Mouse (Mus musculus) thymus, postnatal 10 days (tissue): ENCODE measurements around the gene Ginm1.
"Not testable (repeated sequence)": the region's sequence is repeated elsewhere in the genome, so short reads cannot be mapped to it uniquely, and the experiment has no call there.

ENCODE experiments used
- DNase-seq, 2 experiments: peaks; one replicate each; pipeline ENCODE4 v3.0.0; 2021; ENCODE audit warnings: low spot score in 2 of 2

Ginm1 gene

GRCm38 (mm10) chr10:7809937-7810336 is 17.3 kb upstream of the Ginm1 start:
- DNase-seq = peak in 1 of 2 experiments; percentile 69

- DNase-seq = no peak
Measured at GRCm38 (mm10) chr10:7802519-7803140, 10.0 kb upstream of the Ginm1 start.

DNA sequence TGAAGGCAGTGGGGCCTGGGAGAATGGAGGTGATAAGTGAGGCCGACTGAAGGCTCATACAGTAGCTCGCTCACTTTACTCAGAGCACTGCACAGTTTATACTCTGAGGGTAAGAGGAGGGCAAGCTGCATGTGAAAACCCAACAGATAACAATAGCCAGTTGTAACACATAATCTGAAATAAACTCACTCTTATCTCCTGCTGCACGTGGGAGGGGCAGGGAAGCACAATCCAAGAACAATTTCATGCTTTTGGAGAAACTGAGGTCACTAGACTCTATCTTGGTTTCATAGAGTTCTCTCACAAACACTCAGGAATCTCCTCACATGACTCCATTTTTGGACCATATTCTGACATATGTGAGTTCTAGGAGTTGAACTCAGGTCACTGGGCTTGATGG is 8.6 kb upstream of the Ginm1 start:
- no peak for DNase-seq

- DNase-seq = no peak
Measured at GRCm38 (mm10) chr10:7792254-7792750, 322 bp downstream of the Ginm1 start.

GRCm38 (mm10) chr10:7787319-7787718 is 5.3 kb downstream of the Ginm1 start:
- no peak for DNase-seq

DNA sequence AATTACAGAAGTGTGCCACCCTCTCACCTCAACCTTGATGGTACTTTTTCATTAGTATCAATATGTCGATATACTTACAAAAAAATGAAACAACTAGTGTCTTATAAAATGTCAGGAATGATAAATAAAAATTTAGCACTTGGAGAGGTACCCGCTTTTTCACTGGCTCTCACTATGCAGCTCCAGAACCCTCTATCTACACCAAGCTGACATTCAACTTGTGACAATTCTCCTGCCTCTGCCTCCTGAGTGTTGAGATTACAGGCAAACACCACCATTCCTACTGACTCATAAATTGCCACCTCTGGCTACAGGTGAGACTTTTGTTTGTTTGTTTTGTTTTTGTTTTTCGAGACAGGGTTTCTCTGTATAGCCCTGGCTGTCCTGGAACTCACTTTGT is 11.4 kb downstream of the Ginm1 start:
- DNase-seq = no peak

DNA sequence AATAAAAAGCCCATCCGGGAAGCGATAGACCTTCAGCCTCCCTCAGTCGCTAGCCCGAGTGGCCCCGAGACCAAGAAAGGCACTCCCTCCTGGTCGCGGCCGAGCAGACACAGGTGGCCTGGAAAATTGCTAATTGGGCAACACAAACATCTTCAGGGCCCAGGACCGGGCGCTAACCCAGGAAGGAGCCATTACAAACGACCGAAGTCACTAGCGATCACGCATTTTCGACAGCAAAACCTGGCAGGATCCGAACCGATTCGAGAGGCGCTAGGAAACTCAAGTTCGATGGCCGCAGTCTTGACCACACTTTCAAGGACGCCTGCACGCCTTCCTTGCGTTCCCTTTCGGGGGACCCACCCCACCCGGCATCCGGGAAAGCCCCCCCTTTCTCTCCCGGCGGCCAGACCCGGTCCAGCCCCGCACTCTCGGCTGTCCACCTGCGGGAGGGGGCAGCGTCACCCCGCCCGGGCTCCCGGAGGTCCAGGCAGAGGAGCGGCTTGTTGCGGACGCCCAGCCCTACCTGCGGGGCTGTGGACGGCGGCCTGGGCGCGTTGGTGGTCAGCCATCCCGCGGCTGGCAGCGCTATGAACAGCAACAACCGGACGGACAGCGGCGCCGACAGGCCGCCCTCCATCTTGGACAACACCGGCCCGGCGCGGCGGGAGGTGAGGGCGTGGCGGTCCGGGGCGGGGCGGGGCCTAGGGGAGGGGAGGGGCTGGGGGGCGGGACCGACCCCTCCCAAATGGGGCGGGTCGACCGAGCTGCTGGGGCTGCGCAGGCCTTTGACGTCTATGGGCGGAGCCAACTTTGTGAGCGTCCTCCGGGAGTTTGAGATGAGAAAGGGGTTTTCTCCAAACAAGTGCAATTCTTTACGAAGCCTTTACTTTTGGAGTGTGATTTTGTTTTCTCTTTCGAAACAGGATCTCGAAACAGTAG is 12.1 kb downstream of the Ginm1 start:
- DNase-seq = peak; percentile 82 to 89

DNA sequence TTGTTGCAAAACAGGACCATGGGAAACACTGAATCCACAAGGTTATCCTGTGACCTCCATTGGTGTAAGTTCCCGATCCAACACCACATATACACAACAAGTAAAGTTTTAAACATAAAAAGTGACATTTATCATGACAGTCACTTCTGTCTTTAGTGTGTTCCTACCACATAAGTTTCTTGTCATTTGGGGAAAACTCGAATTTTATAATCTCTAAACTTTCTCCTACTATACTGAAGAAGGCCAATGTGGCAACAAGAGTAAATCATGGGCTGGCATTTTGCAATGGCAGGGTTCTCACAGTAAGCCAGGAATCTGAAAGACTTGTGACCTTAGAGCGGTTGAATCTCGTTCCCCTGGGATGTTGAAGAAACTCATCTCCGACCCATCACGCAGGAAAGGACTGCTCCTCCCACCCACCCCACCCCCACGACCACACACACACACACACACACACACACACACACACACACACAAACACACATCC is 12.8 kb downstream of the Ginm1 start:
- DNase-seq = no peak

DNA sequence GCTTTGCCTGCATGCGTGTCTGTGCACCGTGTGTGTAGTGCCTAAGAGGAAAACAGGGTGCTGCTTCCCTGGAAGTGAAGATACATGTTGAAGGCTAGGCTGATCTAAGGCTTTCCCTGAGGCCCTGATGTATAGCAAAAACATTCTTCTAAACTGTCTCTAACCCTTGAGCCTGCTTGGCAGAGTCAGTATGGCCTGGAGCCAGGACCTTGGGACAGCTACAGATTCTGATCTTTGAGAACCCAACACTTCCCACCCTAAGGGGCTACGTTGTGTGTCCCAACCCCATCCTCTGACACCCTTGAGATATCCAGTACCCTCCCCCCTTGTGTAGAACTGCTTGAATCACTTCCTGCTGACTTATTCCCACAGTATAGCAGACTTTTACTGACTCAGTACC is 14.3 kb downstream of the Ginm1 start:
- DNase-seq = no peak

DNA sequence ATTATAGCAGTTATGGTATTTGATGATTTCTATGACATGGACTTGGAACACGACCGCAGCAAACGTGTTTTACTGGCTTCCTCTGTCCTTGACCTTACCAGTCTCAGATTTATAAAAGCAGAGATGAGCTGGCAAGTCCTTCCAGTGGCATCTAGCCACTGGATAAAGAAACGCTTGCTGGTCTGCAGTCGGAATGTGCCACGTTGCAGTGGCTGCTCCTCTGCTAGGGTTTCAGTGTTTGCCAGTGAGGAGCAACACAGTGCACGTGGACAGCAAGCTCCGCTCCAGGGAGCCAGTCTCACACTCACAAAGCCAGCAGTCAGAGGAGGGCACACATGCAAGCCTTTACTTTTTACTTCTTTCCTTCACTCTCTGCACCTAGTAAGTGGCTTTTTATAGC is 17.2 kb downstream of the Ginm1 start:
- no peak for DNase-seq

DNA sequence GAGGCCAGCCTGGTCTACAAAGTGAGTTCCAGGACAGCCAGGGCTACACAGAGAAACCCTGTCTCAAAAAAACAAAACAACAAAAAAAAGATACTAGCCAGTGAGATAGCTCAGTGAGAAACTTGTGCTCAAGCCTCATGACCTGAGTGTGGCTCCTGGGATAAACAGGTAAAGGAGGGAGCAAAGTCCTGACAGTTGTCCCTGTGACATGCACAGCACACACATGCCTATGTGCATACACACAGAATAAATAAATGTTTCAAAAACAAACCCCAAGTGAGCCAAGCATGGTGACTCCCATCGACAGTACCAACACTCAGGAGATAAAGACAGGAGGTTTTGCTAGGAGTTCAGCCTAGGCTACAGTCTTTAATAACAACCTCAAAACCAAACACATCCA is 19.9 kb downstream of the Ginm1 start:
- DNase-seq = no peak

DNA sequence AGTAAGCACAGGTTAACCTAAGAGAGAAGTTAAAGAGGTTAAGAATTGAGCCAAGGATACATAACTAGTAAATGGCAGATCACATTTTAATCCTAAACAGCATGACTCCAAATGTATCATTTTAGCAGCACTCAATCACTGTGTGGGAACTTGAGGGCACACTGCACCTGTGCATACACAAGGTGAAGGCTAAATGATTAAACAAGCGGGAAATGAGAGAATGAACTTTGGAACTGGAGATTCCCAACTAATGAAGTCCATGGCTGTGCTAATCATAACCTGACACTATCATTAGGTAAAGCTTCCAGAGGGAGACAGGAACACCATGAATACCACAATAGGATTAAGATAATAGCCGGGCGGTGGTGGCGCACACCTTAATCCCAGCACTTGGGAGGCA is 20.3 kb downstream of the Ginm1 start:
- DNase-seq = no peak

GRCm38 (mm10) chr10:7757544-7757943 is 35.1 kb downstream of the Ginm1 start:
- no peak for DNase-seq

DNA sequence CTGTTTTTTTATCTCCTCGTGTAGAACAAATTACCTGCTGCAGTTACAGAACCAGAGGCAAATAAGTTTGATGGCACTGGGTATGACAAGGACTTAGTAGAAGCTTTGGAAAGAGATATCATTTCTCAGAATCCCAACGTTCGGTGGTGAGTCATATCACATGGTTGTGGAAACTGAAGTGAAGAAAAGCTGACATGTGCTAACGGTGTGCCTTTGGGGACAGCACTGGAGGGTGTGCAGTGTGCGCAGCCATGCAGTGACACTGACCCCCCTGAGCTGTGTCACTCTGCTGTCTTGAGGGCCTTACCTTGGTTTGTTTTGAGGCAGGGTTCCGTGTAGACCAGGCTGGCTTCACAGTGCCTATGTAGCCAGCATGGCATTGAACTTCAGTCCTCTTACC is 43.9 kb downstream of the Ginm1 start:
- DNase-seq = no peak

- not testable (repeated sequence) for DNase-seq
Measured at GRCm38 (mm10) chr10:7745528-7745927, 47.1 kb downstream of the Ginm1 start.

GRCm38 (mm10) chr10:7737914-7738313 is 54.7 kb downstream of the Ginm1 start:
- no peak for DNase-seq

DNA sequence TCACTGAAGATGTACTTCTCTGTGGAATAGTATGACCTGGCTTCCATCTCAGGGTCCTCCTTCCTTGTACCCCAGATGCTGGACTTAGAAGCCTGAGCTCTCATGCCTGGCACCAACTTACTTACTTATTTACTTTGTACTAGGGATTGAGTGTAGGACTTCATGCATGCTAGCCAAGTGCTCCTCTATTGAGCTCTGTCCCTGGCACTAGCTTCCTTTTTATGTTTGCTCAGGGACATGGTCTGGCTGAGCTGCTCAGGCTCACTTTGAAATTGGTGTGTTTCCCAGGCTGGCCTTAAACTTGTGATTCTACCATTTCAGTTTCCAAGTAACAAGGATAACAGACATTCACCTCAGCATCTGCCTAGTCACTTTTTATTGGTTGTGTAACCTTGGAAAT is 55.5 kb downstream of the Ginm1 start:
- DNase-seq = no peak

DNA sequence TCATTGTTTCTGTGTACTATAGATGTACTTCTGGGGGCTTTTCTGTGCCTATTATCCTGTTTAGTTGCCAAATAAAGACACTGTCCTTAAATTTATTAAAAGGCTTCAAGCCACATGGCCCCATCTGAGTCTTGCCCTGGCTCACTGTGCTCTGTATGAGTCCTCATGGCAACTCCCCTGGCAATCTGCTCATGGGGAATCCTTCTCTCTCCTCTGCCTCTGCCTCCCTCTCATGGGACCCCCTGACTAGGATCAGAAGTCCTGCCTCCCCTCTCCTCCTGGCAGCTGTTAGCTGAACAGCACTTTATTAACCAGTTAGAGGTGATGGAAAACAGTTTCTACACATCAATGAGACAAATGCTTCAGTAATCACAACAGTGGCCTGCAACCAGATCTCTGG is 61.0 kb downstream of the Ginm1 start:
- DNase-seq = no peak

DNA sequence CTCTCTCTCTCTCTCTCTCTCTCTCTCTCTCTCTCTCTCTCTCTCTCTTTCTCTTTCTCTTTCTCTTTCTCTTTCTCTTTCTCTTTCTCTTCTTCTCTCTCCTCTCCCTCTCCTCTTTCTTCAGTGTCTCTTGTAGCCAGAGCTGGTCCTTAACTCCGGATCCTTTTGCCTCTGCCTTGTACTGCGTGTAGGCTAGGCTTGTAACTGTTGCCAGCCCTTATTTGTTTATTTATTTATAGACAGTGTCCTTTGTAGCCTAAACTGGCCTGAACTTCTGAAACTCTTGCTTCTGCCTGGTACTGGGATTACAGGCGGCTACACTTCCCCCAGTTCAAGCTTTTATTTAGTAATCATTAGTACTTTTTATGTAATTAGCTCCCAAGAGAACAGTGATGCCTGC is 65.6 kb downstream of the Ginm1 start:
- no peak for DNase-seq

GRCm38 (mm10) chr10:7726501-7726812 is 66.2 kb downstream of the Ginm1 start:
- peak in 1 of 2 experiments; percentile 3 for DNase-seq

- peak; percentile 91 to 97 for DNase-seq
Measured at GRCm38 (mm10) chr10:7725751-7726500, 66.7 kb downstream of the Ginm1 start, which contains the start of gene Katna1. Gene Katna1 (plus strand): TSS chr10:7726000.
